Mouse (Mus musculus) heart, adult 18-20 months (tissue): ENCODE results near the gene Fbxo40. TPM values are rescaled to one million over a fixed set of nuclear protein-coding genes. Genes with fewer than 3 reads are reported as not detected.

Source experiments
- DNase-seq, 2 experiments: peaks; one replicate each; pipeline ENCODE4 v3.0.0; 2021 to 2022; ENCODE audit warnings: mixed read lengths in 1 of 2
- long read RNA-seq, 2 experiments: library from polyadenylated mRNA; stranded (forward); transcript quantifications; one replicate each; pipeline ENCODE4 v2.0.0; 2021
- total RNA-seq, 2 experiments: library from RNA; stranded (reverse); gene quantifications; 2 replicates each; pipeline ENCODE4 v1.2.3; 2021

Gene Fbxo40
- 100 to 1,000 TPM; 187 to 205 TPM for total RNA-seq
- long read RNA-seq, experiment 1, full-length matches to known transcripts = 98 of 183 reads
- long read RNA-seq, experiment 1, partial matches to known transcripts = 0 of 183 reads
- long read RNA-seq, experiment 1, other reads (novel, unspliced or antisense) = 85 of 183 reads
- long read RNA-seq, experiment 2, full-length matches to known transcripts = 47 of 87 reads
- long read RNA-seq, experiment 2, partial matches to known transcripts = 0 of 87 reads
- long read RNA-seq, experiment 2, other reads (novel, unspliced or antisense) = 40 of 87 reads

GRCm38 (mm10) chr16:36989999-36990625, at the start of gene Fbxo40:
TSS of gene Fbxo40 (minus strand) at chr16:36990467.
- peak; percentile 57 to 71 for DNase-seq

GRCm38 (mm10) chr16:37034751-37035150, 44.5 kb upstream of the Fbxo40 start:
- DNase-seq = no peak

GRCm38 (mm10) chr16:37031996-37032395, 41.7 kb upstream of the Fbxo40 start:
- no peak for DNase-seq

- no peak for DNase-seq
These were observed 37.3 kb upstream of the Fbxo40 start for GRCm38 (mm10) chr16:37027581-37027980.

GRCm38 (mm10) chr16:37012336-37012735, 22.1 kb upstream of the Fbxo40 start:
- no peak for DNase-seq

- DNase-seq = no peak
These were observed 21.6 kb upstream of the Fbxo40 start for GRCm38 (mm10) chr16:37011922-37012289.

- peak; percentile 95 to 97 for DNase-seq
These were observed 21.0 kb upstream of the Fbxo40 start, which contains the start of gene Polq for GRCm38 (mm10) chr16:37011061-37011921. TSS of gene Polq (plus strand) at chr16:37011786.

GRCm38 (mm10) chr16:37010370-37010769, 20.1 kb upstream of the Fbxo40 start:
- DNase-seq = peak; percentile 54 to 75

- DNase-seq = no peak
These were observed 19.0 kb upstream of the Fbxo40 start for GRCm38 (mm10) chr16:37009262-37009661.

GRCm38 (mm10) chr16:36999366-36999972, 9.2 kb upstream of the Fbxo40 start:
- DNase-seq = no peak

GRCm38 (mm10) chr16:36997650-36998049, 7.4 kb upstream of the Fbxo40 start:
- peak in 1 of 2 experiments; percentile 32 for DNase-seq

- peak; percentile 52 to 63 for DNase-seq
These were observed 774 bp downstream of the Fbxo40 start for GRCm38 (mm10) chr16:36989493-36989892.

GRCm38 (mm10) chr16:36988066-36988465, 2.2 kb downstream of the Fbxo40 start:
- no peak for DNase-seq

GRCm38 (mm10) chr16:36987399-36987798, 2.9 kb downstream of the Fbxo40 start:
- DNase-seq = no peak

- peak; percentile 45 to 49 for DNase-seq
These were observed 4.6 kb downstream of the Fbxo40 start for GRCm38 (mm10) chr16:36985636-36986042.

GRCm38 (mm10) chr16:36983796-36984195, 6.5 kb downstream of the Fbxo40 start:
- no peak for DNase-seq

GRCm38 (mm10) chr16:36979127-36979526, 11.1 kb downstream of the Fbxo40 start:
- DNase-seq = no peak

GRCm38 (mm10) chr16:36963415-36963814, 26.9 kb downstream of the Fbxo40 start:
- DNase-seq = no peak

- DNase-seq = no peak
These were observed 35.2 kb downstream of the Fbxo40 start for GRCm38 (mm10) chr16:36955106-36955505.

GRCm38 (mm10) chr16:36951029-36951428, 39.2 kb downstream of the Fbxo40 start:
- DNase-seq = no peak

GRCm38 (mm10) chr16:36949614-36950336, 40.5 kb downstream of the Fbxo40 start:
- DNase-seq = no peak
